Mouse (Mus musculus): ENCODE results near the gene Fam102a. TPM values are rescaled to one million over a fixed set of nuclear protein-coding genes. Genes with fewer than 3 reads are reported as not detected.
"Not testable (repeated sequence)": the region's sequence is repeated elsewhere in the genome, so short reads cannot be mapped to it uniquely, and the experiment has no call there.

The Fam102a gene
- total RNA-seq (2015; ENCODE audit: low replicate concordance) (3.6 and 12.6 TPM in 2 replicates), total RNA-seq (2017; ENCODE audit: low replicate concordance) (0.77 and 3.0 TPM in 2 replicates)

DNA sequence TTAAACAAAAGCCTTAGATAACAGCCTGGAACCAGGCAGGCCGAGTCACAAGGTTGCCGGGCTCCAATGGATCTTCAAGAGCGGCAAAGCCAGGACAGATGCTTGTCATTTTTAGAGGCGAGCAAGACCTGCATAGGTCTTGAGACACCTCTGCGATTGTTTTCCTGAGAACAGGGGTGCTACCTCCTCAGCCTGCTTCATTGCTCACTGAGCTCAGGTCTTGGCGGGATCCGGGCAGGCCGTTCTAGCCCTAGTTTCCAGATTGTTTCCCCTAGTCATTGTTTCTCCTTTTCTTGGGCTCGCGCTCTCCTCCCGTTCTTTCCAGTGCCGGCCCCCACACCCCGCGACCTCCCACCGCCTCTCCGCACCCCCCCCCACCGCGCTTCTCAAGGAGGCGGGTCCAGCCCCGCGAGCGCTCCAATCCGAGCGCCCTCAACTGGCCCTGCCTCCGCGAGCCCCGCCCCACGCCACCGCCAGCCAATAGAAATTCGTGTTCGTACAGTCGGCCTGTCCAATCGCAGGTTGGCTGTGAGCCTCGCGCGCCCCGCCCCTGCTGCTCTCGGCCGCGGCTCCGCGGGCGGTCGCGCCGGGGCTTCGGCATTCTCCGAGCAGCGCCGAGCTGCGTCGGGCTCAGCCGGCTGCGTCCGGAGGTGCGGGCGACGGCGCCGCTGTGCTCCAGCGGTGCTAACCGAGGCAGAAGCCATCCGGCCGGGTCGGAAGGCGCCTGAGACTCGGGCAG lies at the start of gene Fam102a:
TSS of gene Fam102a (plus strand) at position 600 of the 739 bp plus-strand sequence.
- peak; percentile 96 for ATAC-seq (replicated peaks; ENCODE audit: low FRiP score, poor library complexity, severe bottlenecking)

DNA sequence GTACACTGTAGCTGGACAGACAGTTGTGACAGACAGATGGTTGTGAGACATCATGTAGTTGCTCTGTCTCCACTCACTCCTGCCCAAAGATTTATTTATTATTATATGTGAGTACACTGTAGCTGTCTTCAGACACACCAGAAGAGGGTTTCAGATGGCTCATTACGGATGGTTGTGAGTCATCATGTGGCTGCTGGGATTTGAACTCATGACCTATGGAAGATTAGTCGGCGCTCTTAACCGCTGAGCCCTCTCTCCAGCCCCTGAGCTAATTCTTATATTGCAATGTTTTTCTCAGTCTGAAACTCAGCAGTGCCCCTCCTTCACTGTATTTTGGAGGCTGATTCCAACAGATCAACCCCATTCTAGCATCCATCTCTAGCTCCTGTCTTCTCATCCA lies 49.4 kb upstream of the Fam102a start:
- ATAC-seq (replicated peaks; ENCODE audit: low FRiP score, poor library complexity, severe bottlenecking): no peak; the same call in 1 of the 2 replicates

DNA sequence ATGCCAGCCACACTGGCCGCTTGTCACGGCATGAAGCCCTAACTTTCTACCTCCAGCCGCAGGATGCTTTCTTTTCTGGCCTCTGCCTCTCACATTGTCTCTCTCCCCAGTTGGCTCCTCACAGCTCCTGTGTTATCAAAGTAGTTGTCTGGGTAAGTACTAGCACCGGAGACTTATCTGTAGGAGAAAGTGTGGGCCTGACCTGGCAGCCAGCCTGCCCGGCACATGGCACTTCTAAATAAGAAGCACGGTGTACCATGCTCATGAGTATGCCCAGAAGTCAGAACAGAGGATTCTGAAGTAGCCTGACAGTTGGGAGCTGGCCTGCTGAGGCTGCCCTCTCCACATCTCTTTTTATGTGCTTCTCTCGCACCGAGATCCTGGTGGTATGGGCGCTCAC lies 49.0 kb upstream of the Fam102a start:
- peak; percentile 72 for ATAC-seq (replicated peaks; ENCODE audit: low FRiP score, poor library complexity, severe bottlenecking)

DNA sequence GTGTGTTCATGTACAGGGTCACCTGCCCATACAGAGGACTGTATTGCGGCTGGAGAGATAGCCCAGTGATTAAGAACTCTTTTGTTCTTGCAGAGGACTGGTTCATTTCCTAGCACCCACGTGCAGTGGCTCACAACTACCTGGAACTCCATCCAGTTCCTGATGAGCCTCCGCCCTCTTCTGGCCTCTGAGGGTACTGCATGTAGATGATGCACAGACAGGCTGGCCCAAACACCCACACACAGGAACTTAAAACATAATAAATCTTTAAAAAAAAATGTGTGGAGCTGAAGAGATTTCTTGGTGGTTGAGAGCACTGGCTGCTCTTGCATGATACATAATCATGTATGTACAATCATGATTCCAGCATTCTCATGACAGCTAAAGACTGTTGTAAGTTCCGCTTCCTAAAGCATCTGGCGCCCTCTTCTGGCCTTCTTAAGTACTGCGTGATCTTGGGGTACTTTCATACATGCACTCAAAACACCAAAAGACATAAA lies 48.0 kb upstream of the Fam102a start:
- ATAC-seq (replicated peaks; ENCODE audit: low FRiP score, poor library complexity, severe bottlenecking): peak; percentile 87

DNA sequence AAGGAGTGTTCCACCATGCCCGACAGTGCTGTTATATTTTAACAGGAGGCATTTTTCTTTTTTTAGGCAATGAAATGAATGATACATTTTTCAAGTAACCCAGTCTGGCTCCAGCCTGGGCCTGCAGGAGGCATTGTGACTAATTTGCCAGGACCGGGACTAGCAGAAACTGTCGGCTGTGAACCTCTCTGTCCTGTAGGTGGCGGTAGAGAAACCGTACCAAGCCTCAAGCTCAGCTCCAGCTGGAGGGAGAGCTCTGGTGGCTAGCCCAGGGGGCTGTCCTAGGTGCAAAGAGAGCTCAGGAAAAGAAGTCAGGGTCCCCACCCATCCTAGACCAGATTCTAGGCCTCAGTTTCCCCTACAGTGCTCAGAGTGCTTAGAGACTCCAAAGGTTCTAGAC lies 46.5 kb upstream of the Fam102a start:
- ATAC-seq (replicated peaks; ENCODE audit: low FRiP score, poor library complexity, severe bottlenecking): peak; percentile 51; the same call in 1 of the 2 replicates

DNA sequence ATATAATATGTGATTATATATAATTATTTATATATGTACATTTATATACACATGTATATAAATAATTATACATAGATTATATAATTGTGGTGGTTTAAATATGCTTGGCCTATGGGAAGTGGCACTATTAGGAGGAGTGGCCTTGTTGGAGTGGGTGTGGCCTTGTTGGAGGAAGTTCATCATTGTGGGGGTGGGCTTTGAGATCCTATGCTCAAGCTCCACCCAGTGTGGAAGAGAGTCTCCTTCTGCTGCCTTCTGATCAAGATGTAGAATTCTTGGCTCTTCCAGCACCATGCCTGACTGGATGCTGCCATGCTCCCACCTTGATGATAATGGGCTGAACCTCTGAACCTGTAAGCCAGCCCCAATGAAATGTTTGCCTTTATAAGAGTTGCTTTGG lies 44.4 kb upstream of the Fam102a start:
- ATAC-seq (replicated peaks; ENCODE audit: low FRiP score, poor library complexity, severe bottlenecking): not testable (repeated sequence)

DNA sequence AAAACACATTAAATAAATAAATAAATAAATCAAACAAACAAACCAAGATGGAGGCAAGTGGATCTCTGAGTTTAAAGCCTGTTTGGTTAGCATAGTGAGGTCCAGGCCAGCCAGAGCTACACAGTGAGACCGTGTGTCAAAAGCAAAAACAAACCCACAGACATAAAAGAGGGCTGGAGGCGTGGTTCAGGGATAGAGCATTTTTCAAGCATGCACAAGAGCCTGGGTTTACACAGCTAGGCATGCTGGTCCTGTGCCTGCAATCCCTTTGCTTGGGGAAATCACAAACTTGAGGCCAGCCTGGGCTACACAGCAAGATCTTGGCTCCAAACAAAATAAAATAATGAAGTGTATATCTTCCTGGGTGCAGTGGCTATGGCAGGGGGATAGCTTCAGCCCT lies 42.5 kb upstream of the Fam102a start:
- ATAC-seq (replicated peaks; ENCODE audit: low FRiP score, poor library complexity, severe bottlenecking): no peak

DNA sequence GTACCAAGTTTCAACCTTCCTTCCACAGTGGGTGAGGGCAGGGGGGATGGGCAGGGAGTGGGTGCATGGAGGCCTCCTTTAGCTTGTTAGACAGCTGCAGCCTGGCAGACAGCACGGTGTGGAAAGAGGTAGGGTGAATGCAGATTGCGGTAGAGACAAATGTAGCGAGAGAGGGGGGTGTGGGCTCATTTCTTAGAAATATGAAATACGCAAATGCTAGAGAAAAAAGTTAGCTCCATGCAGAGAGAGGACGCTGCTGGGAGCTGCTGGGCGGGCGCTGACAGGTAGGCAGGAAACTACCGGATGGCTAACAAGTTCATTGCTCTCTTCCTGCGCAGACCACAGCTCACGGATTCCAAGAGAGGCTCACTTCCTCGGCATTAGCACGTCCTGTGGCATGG lies 41.8 kb upstream of the Fam102a start:
- ATAC-seq (replicated peaks; ENCODE audit: low FRiP score, poor library complexity, severe bottlenecking): no peak

DNA sequence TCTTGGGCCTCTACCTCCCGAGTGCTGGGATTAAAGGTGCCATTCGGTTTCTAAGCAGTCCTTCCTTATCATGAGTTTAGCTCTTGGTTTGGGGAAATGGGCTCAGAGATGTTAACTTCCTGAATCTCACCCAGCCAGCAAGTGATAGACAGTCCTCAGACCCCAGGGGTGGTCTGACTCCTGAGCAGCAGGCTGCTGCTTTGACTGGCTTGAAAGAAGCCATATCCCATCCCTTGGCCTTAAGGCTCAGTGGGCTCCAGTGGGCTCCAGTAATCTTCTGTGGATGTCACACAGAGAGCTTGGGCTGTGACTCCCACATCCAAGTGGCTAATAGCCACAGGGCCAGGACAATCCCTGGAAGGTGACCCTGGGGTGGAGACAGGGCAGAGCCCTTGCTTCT lies 40.6 kb upstream of the Fam102a start:
- no peak for ATAC-seq (replicated peaks; ENCODE audit: low FRiP score, poor library complexity, severe bottlenecking)

DNA sequence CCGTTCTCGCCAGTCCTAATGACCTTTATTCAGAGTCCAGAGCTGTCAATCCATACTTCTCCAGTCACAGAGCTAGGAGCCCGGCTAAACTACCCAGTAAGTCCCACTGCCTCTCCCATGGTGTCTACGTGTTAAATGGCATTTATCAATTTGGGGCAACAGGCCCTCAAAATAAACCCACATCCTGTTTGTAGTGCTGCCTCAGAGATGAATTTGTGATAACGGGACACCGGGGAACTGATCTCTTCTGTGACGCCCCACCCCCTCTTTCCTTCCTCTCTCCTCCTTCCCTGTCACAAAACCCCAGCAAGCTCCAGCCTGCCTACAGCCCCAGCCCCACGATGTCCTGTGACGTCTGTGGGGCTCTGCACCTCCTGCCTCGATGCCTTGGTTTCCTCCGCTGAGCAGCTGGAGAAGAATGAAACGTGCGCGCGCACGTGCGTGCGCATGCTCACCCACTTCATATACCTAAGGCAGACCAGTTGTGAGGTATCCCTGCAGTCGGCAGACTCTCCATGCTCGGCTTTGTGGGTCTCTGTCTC lies 39.9 kb upstream of the Fam102a start:
- no peak for ATAC-seq (replicated peaks; ENCODE audit: low FRiP score, poor library complexity, severe bottlenecking)

DNA sequence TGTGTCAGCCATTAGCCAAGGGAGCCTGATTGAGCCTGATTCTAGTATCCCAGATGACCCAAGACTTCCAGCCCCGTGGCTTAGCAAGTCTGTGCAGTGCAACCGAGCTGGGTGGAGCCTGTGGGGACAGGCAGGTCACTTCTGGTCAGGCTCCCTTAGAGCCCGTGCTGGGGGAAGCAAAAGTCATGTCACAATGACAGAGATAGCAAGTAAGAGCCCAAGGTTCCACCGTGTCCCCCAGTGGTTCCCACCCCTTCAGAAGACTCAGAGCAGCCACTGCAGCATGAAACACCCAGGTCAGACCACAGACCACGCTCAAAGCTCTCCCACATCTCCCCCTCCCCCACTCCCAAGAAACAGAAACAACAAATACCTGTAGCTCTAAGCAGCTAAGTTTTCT lies 38.9 kb upstream of the Fam102a start:
- no peak for ATAC-seq (replicated peaks; ENCODE audit: low FRiP score, poor library complexity, severe bottlenecking)

DNA sequence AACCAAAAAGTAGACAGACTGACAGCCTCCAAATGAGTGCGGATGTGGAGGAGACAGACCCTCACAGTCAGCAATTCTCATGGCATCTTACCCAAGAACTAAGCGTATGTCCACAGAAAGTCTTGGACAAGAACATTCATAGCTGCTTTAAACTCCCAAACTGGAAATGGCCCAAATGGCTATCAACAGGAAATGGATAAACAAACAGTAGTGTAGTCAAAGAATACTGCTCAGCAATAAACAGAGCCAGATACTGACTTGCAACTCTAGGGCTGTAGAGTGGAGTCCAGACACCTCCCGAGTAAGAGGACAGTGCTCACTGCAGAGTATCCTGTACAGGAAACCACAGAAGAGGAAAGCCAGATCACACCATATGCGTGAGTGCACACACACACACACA lies 35.8 kb upstream of the Fam102a start:
- ATAC-seq (replicated peaks; ENCODE audit: low FRiP score, poor library complexity, severe bottlenecking): no peak

DNA sequence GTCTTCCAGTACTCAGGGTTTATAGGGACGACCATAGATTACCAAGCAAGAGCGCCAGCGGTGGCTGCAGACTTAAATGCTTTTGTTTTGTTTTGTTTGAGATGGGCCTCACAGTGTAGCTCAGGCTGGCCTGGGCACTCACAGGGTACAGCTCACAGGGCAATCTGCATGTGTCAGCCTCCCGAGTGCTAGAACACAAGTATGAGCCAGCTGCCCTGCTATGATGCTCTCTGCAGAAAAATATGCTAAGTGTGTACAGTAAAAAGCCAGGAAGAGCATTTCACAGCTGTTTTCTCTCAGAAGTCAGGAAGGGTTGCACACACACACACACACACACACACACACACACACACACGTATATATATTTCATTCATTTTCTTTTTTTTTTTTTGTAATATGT lies 34.7 kb upstream of the Fam102a start:
- no peak for ATAC-seq (replicated peaks; ENCODE audit: low FRiP score, poor library complexity, severe bottlenecking)

DNA sequence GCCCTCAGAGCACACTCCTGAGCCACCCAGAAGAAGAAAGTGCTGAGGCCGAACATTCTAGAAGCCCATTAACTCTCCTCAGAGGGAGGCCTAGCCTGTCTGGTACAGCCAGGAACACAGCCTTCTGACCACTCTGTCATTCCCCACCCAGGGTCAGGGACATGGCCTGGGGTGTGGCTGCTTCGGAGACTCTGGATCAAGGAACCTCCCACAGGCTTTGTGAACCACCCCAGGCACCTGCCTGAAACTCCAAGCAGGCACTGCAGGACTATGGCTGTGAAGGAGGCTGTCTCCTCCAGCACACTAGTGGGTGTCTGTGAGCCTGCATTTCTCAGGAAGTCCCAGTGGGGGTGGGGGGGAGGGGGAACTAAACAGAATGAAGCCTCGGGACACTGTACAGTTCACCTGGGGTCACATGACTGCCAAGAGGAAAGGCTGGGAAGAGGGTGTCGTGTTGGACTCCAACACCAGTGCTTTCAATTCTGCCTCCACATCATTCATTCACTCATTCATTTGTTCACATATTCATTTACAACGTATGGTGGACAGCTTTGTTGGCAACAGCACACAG lies 33.3 kb upstream of the Fam102a start:
- ATAC-seq (replicated peaks; ENCODE audit: low FRiP score, poor library complexity, severe bottlenecking): 0 out of 2 replicates have a peak, but pooled peaks have one; percentile 35

DNA sequence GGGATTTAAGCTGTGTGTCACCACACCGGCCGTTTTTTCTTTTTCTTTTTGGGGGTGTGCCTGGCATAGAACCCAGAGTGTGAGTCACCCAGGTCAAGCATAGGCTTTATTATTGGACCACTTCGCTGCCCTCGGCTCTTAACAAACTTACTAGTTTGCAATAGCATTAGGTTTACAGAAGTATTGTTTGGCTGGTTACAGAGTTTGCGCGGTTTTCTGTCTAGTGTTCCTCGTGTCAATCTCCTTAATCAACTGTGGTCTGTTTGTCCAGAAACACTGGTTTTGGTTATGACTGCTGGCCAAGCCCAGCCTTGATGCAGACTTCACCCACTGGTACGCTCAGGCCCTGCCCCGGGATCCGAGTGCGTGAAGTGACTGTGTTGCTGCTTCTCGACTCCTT lies 32.3 kb upstream of the Fam102a start:
- ATAC-seq (replicated peaks; ENCODE audit: low FRiP score, poor library complexity, severe bottlenecking): no peak

DNA sequence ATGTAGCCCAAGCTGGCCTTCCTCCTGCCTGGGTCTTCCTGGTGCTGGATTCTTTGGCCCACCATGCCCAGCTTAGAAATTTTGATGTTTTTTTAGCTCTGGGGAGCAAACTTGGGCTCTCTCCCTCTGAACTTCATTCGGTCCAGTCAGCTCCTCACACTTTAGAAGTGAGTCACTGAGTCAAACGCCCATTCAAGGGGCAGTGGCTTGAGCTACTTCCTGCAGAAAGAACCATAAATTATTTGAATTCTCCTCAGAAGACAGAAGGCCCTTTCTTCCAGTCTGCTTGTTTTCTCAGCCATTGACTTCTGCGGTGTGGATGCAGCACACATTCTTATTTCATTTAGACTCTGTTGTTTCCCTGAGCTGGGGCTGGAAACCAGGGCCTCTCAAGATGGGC lies 31.5 kb upstream of the Fam102a start:
- ATAC-seq (replicated peaks; ENCODE audit: low FRiP score, poor library complexity, severe bottlenecking): no peak

DNA sequence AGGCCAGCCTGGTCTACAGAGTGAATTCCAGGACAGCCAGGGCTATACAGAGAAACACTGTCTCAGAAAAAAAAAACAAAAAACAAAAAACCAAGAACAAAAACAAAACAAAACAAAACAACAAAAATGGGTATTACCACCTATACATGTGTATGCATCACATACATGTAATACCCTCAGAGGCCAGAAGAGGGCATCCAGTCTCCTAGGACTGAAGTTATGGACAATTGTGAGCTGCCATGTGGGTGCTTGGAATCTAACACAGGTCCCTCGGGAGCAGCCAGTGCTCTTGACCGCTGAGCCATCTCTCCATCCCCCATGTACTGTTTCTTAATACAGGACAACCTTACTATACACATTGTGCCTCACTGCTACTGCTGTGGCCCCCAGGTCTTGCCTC lies 29.6 kb upstream of the Fam102a start:
- ATAC-seq (replicated peaks; ENCODE audit: low FRiP score, poor library complexity, severe bottlenecking): no peak

DNA sequence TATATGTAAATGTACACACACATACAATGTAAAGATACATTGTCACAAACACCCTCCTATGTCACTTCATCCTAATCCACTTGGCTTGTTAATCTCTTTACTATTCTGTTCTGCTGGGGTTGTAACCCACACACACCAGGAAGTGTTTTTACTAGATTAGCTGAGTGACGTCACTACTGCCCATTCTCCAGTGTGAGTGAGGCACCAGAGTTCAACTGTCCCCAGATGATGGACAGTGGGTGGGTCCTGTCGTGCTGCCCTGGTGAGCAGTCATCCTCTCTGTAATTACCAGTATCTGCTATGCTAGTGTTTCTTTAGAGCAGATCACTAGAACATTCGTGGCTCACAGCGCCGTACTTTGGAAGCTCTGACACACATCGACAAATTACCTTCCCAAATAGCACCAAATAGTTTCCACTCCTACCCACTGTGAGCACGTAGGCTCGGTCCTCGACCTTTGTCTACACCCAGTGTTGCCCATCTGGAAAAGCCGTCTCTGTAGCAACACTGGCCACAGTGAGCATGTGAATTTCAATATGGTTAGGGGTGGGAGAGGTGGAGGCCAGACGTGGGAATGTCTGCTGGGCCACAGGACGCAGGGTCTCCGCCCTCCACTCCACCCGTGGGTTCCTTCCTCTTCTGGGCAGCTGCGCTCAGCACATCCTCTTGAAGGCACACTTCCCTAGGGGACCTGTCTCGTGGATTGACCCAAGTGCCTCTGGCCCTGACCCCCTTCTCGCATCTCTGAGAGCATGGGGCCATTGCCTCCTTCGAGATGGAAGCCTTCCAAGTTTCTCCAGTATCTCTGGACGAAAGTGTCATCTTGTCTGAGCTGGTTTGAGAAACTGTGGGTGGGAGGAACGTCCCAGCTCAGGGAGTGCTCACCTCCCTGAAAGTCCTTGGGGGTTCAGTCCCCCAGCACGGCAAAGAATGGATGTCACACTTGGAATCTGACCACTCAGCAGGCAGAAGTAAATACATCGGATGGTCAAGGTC lies 28.2 kb upstream of the Fam102a start:
- ATAC-seq (replicated peaks; ENCODE audit: low FRiP score, poor library complexity, severe bottlenecking): no peak

DNA sequence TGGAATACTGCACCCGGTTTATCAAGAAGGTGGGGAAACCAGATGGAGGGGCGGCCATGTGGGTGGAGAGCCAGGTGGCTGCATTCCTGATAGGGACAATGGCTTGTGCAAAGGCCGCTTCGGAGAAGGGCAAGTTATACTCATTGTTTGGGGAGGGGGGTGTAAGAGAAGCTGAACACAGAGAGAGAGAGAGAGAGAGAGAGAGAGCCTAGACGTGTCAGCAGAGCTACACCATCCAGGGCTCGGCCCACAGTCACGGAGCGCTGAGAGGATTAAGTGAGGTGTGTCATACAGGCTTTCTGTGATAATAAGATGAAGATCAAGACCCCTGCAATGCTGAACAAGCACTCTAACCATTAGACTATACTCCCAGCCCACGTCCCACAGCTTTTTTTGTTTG lies 27.2 kb upstream of the Fam102a start:
- no peak for ATAC-seq (replicated peaks; ENCODE audit: low FRiP score, poor library complexity, severe bottlenecking)

DNA sequence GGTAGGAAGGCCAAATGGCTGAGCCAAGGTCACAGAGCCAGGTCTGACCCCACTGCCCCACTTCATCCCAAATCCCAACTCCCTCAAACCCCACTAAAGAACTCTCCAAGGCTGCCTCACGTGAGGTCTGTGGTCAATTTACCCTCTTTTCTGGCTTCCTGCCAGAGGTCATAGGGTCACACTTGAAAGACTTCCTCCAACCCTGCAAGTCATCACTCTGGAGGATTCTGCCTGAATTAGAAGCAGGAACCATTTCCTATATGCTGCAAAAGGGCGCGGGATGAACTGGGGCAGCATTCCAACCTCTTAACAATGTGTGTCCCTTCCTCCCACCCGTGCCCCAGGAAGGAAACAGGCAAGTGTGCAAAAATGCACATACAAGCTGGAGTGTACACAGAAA lies 25.8 kb upstream of the Fam102a start:
- ATAC-seq (replicated peaks; ENCODE audit: low FRiP score, poor library complexity, severe bottlenecking): no peak
